Mouse (Mus musculus): ENCODE measurements at regions not wholly inside any gene's neighbourhood (a gene's known extent, or its start where the extent isn't known, plus 50 kb on each side); places are given as distances from the start of the nearest gene placed in this dataset.

- no peak for TF ChIP-seq CTCF (conservative IDR thresholded peaks at IDR 0.05; ENCODE audit: insufficient read depth, insufficient read length, low read depth, low read length)
- no peak for TF ChIP-seq POLR2A (IDR thresholded peaks at IDR 0.05; ENCODE audit: low read depth, low read length)
Observed at GRCm38 (mm10) chr8:57052661-57053060, 268.1 kb upstream of the Hand2 start.

All from kidney, adult 2 months (tissue).